Comparison of ENCODE assay signal across 8 mouse cellular contexts in genomic region chr7:3643843-3644242, GRCm38 (mm10). TPM values are rescaled to one million over a fixed set of nuclear protein-coding genes. Genes with fewer than 3 reads are reported as not detected.
DNase-seq lines count a peak whose midpoint lies in the region; ATAC-seq lines count a peak whose summit lies in the region.
"Had no signal": no experiment of that assay in that cellular context is flagged by ENCODE, and none has a peak within 500 bp of the region (broad histone marks: within the 10 kb centered on the region; RNA-seq: fewer than 3 reads in every experiment).

No protein-coding gene starts in this region.

- H3K27me3 ChIP-seq in liver, embryonic 11.5 days (replicated peaks; ENCODE audit: control insufficient read depth, insufficient read depth, low read length), result no peaks in the 10 kb centered on the region
- H3K27me3 ChIP-seq in forebrain, embryonic 10.5 days (ENCODE audit: poor library complexity, severe bottlenecking), result no peaks in the 10 kb centered on the region
- H3K27me3 ChIP-seq in limb, embryonic 12.5 days, result no peaks in the 10 kb centered on the region
- no peaks in the 10 kb centered on the region for H3K27me3 ChIP-seq in stomach, embryonic 14.5 days (ENCODE audit: control insufficient read depth, insufficient read depth, low read length)

- H3K4me2 ChIP-seq in liver, embryonic 11.5 days, result peak overlapping the region; percentile 90
- peak overlapping the region; percentile 64 for H3K4me2 ChIP-seq in limb, embryonic 12.5 days
- H3K4me2 ChIP-seq in stomach, embryonic 14.5 days (replicated peaks; ENCODE audit: low read depth, low read length), result peak overlapping the region; percentile 54

- H3K9ac ChIP-seq in liver, embryonic 11.5 days (ENCODE audit: low read depth, low read length), result 0 out of 2 replicates have a peak overlapping the region, but pooled peaks have one; percentile 20
- no peak overlapping the region for H3K9ac ChIP-seq in limb, embryonic 12.5 days (replicated peaks)
- H3K9ac ChIP-seq in stomach, embryonic 14.5 days (replicated peaks; ENCODE audit: low read depth, low read length), result no peak overlapping the region

- no peaks in the 10 kb centered on the region for H3K9me3 ChIP-seq in liver, embryonic 11.5 days (ENCODE audit: control insufficient read depth, low read length)
- no peaks in the 10 kb centered on the region for H3K9me3 ChIP-seq in forebrain, embryonic 10.5 days
- H3K9me3 ChIP-seq in limb, embryonic 12.5 days, result no peaks in the 10 kb centered on the region
- H3K9me3 ChIP-seq in stomach, embryonic 14.5 days (ENCODE audit: control insufficient read depth, low read depth, low read length), result no peaks in the 10 kb centered on the region

- DNase-seq in liver, embryonic 11.5 days (ENCODE audit: low spot score), result no peak
- no peak for DNase-seq in liver
- no peak for DNase-seq in forebrain, embryonic 10.5 days (ENCODE audit: extremely low spot score, low spot score)
- DNase-seq in layer of hippocampus, postnatal 10 days (ENCODE audit: low spot score in 2 of 2), result no peak
- no peak for DNase-seq in lung, postnatal 4 days
- DNase-seq: lung, postnatal 10 days had no signal

- H3K27ac ChIP-seq in liver, embryonic 11.5 days (ENCODE audit: low read depth, low read length), result peak overlapping the region; percentile 6; the same call in 1 of the 2 replicates
- H3K27ac ChIP-seq in forebrain, embryonic 10.5 days, result peak overlapping the region; percentile 97
- 0 out of 2 replicates have a peak overlapping the region, but pooled peaks have one; percentile 20 for H3K27ac ChIP-seq in limb, embryonic 12.5 days
- H3K27ac ChIP-seq in stomach, embryonic 14.5 days (ENCODE audit: low read length), result no peak overlapping the region

- 18% methylated on average over 9 of the region's 9 CpGs for WGBS in liver, embryonic 11.5 days
- WGBS in forebrain, embryonic 10.5 days, result 26% methylated on average over 9 of the region's 9 CpGs
- 22% methylated on average over 9 of the region's 9 CpGs for WGBS in limb, embryonic 12.5 days
- 16% methylated on average over 9 of the region's 9 CpGs for WGBS in stomach, embryonic 14.5 days

- H3K4me1 ChIP-seq in liver, embryonic 11.5 days (replicated peaks; ENCODE audit: control insufficient read depth, insufficient read depth, low read length), result peaks cover 29% of the 10 kb centered on the region
- H3K4me1 ChIP-seq in forebrain, embryonic 10.5 days, result peaks cover 37% of the 10 kb centered on the region
- H3K4me1 ChIP-seq in limb, embryonic 12.5 days (replicated peaks), result peaks cover 28% of the 10 kb centered on the region
- peaks cover 27% of the 10 kb centered on the region for H3K4me1 ChIP-seq in stomach, embryonic 14.5 days (ENCODE audit: control insufficient read depth, insufficient read depth, low read length)

- H3K4me3 ChIP-seq in liver, embryonic 11.5 days (ENCODE audit: low read depth, low read length), result peak overlapping the region; percentile 99
- peak overlapping the region; percentile 99 for H3K4me3 ChIP-seq in forebrain, embryonic 10.5 days
- H3K4me3 ChIP-seq in limb, embryonic 12.5 days (replicated peaks), result peak overlapping the region; percentile 98
- peak overlapping the region; percentile 91 for H3K4me3 ChIP-seq in stomach, embryonic 14.5 days (ENCODE audit: low read depth, low read length)

- peaks cover 19% of the 10 kb centered on the region for H3K36me3 ChIP-seq in liver, embryonic 11.5 days (ENCODE audit: control insufficient read depth, insufficient read depth, low read length)
- peaks cover 60% of the 10 kb centered on the region for H3K36me3 ChIP-seq in forebrain, embryonic 10.5 days (replicated peaks)
- H3K36me3 ChIP-seq in limb, embryonic 12.5 days, result peaks cover 51% of the 10 kb centered on the region
- H3K36me3 ChIP-seq in stomach, embryonic 14.5 days (ENCODE audit: control insufficient read depth, insufficient read depth, low read length), result peaks cover 7% of the 10 kb centered on the region

- no peak for ATAC-seq in liver, embryonic 11.5 days (replicated peaks; ENCODE audit: low FRiP score)
- no peak for ATAC-seq in limb, embryonic 12.5 days (ENCODE audit: insufficient number of reproducible peaks, insufficient read depth, low FRiP score, low TSS enrichment, low read depth)
- ATAC-seq in stomach, embryonic 14.5 days (ENCODE audit: insufficient number of reproducible peaks, insufficient read depth, low FRiP score, low read depth), result no peak

RNA-seq across cellular contexts. Expression of gene Cnot3, which starts 1.2 kb away (rescaled TPM):
- 69.6 and 76.5 TPM in 2 replicates for polyA plus RNA-seq in liver, embryonic 11.5 days (2014; fragmentation: Nextera tagmentation; extraction: Ambion mirVana)
- 72.9 and 76.6 TPM in 2 replicates for polyA plus RNA-seq in forebrain, embryonic 10.5 days (2016; fragmentation: Nextera tagmentation; extraction: Ambion mirVana)
- 69.5 and 70.3 TPM in 2 replicates for polyA plus RNA-seq in limb, embryonic 12.5 days (2016; fragmentation: Nextera tagmentation; extraction: Ambion mirVana)
- polyA plus RNA-seq in stomach, embryonic 14.5 days (2014; fragmentation: Nextera tagmentation; extraction: Ambion mirVana), result 58.3 and 59.5 TPM in 2 replicates
- 10 to 100 TPM; 54.5 to 57.5 TPM for total RNA-seq in layer of hippocampus, postnatal 10 days (2021)

RNA-seq across cellular contexts. Expression of gene Prpf31, which starts 14.1 kb away (rescaled TPM):
- polyA plus RNA-seq in liver, embryonic 11.5 days (2014; fragmentation: Nextera tagmentation; extraction: Ambion mirVana), result 136 and 137 TPM in 2 replicates
- polyA plus RNA-seq in forebrain, embryonic 10.5 days (2016; fragmentation: Nextera tagmentation; extraction: Ambion mirVana), result 190 and 191 TPM in 2 replicates
- 133 and 136 TPM in 2 replicates for polyA plus RNA-seq in limb, embryonic 12.5 days (2016; fragmentation: Nextera tagmentation; extraction: Ambion mirVana)
- polyA plus RNA-seq in stomach, embryonic 14.5 days (2014; fragmentation: Nextera tagmentation; extraction: Ambion mirVana), result 85.3 and 94.4 TPM in 2 replicates
- 10 to 100 TPM; 59.7 to 59.9 TPM for total RNA-seq in layer of hippocampus, postnatal 10 days (2021)

RNA-seq across cellular contexts. Expression of gene Tfpt, which starts 14.1 kb away (rescaled TPM):
- 21.5 and 24.1 TPM in 2 replicates for polyA plus RNA-seq in liver, embryonic 11.5 days (2014; fragmentation: Nextera tagmentation; extraction: Ambion mirVana)
- polyA plus RNA-seq in forebrain, embryonic 10.5 days (2016; fragmentation: Nextera tagmentation; extraction: Ambion mirVana), result 29.0 and 30.8 TPM in 2 replicates
- 36.5 and 37.8 TPM in 2 replicates for polyA plus RNA-seq in limb, embryonic 12.5 days (2016; fragmentation: Nextera tagmentation; extraction: Ambion mirVana)
- 22.3 and 22.4 TPM in 2 replicates for polyA plus RNA-seq in stomach, embryonic 14.5 days (2014; fragmentation: Nextera tagmentation; extraction: Ambion mirVana)
- total RNA-seq in layer of hippocampus, postnatal 10 days (2021), result 10 to 100 TPM; 34.4 to 42.6 TPM

RNA-seq across cellular contexts. Expression of gene Leng1, which starts 21.8 kb away (rescaled TPM):
- 13.4 and 13.5 TPM in 2 replicates for polyA plus RNA-seq in liver, embryonic 11.5 days (2014; fragmentation: Nextera tagmentation; extraction: Ambion mirVana)
- 14.6 and 15.4 TPM in 2 replicates for polyA plus RNA-seq in forebrain, embryonic 10.5 days (2016; fragmentation: Nextera tagmentation; extraction: Ambion mirVana)
- 19.5 and 20.7 TPM in 2 replicates for polyA plus RNA-seq in limb, embryonic 12.5 days (2016; fragmentation: Nextera tagmentation; extraction: Ambion mirVana)
- polyA plus RNA-seq in stomach, embryonic 14.5 days (2014; fragmentation: Nextera tagmentation; extraction: Ambion mirVana), result 14.0 and 14.1 TPM in 2 replicates
- 1 to 10 TPM; 6.1 to 7.3 TPM for total RNA-seq in layer of hippocampus, postnatal 10 days (2021)

RNA-seq across cellular contexts. Expression of gene Ndufa3, which starts 26.7 kb away (rescaled TPM):
- 375 and 405 TPM in 2 replicates for polyA plus RNA-seq in liver, embryonic 11.5 days (2014; fragmentation: Nextera tagmentation; extraction: Ambion mirVana)
- 363 and 367 TPM in 2 replicates for polyA plus RNA-seq in forebrain, embryonic 10.5 days (2016; fragmentation: Nextera tagmentation; extraction: Ambion mirVana)
- polyA plus RNA-seq in limb, embryonic 12.5 days (2016; fragmentation: Nextera tagmentation; extraction: Ambion mirVana), result 385 and 392 TPM in 2 replicates
- polyA plus RNA-seq in stomach, embryonic 14.5 days (2014; fragmentation: Nextera tagmentation; extraction: Ambion mirVana), result 517 and 630 TPM in 2 replicates
- 100 to 1,000 TPM; 531 to 596 TPM for total RNA-seq in layer of hippocampus, postnatal 10 days (2021)
